Mouse (Mus musculus) limb, embryonic 12.5 days (tissue): ENCODE measurements around the gene Ermap. TPM values are rescaled to one million over a fixed set of nuclear protein-coding genes. Genes with fewer than 3 reads are reported as not detected.

Source experiments
- ATAC-seq: fragments of 200-750 bp; cut with Nextera tagmentation; 2 replicates; pipeline ENCODE4 v1.8.0; 2017; ENCODE audit warnings: low read depth, moderate TSS enrichment; ENCODE audit not compliant: insufficient number of reproducible peaks, insufficient read depth, low FRiP score, low TSS enrichment
- H3K27ac ChIP-seq: fragments of 300-500 bp; sonication (generic); 2 replicates; pipeline ENCODE4 v1.5.1; 2016; ENCODE audit warnings: mild to moderate bottlenecking, moderate library complexity
- H3K27me3 ChIP-seq: fragments of 300-500 bp; sonication (generic); 2 replicates; pipeline ENCODE4 v1.6.1; 2016; ENCODE audit warnings: mild to moderate bottlenecking, moderate library complexity
- H3K36me3 ChIP-seq: fragments of 300-500 bp; sonication (generic); 2 replicates; pipeline ENCODE4 v1.6.1; 2016; ENCODE audit warnings: mild to moderate bottlenecking, moderate library complexity
- H3K4me1 ChIP-seq: fragments of 300-500 bp; sonication (generic); replicated peaks from 2 replicates; pipeline ENCODE4 v1.6.1; 2016
- H3K4me2 ChIP-seq: fragments of 300-500 bp; sonication (generic); 2 replicates; pipeline ENCODE4 v1.6.1; 2016; ENCODE audit warnings: mild to moderate bottlenecking, moderate library complexity
- H3K4me3 ChIP-seq: fragments of 300-500 bp; sonication (generic); replicated peaks from 2 replicates; pipeline ENCODE4 v1.5.1; 2016; ENCODE audit warnings: mild to moderate bottlenecking
- H3K9ac ChIP-seq: fragments of 300-500 bp; sonication (generic); replicated peaks from 2 replicates; pipeline ENCODE4 v1.6.1; 2016; ENCODE audit warnings: mild to moderate bottlenecking, moderate library complexity
- H3K9me3 ChIP-seq: fragments of 300-500 bp; sonication (generic); 2 replicates; pipeline ENCODE4 v1.6.1; 2016; ENCODE audit warnings: mild to moderate bottlenecking, moderate library complexity
- WGBS: fragments of 180-500 bp; shearing (Covaris S2); methylation state at CpG from one replicate; pipeline ENCODE4 v1.1.7; 2016; 5-methylcytosine and 5-hydroxymethylcytosine counted together
- polyA plus RNA-seq: library from polyadenylated mRNA; unstranded; fragments of >200 nt; fragmentation: Nextera tagmentation; extraction: Ambion mirVana; gene quantifications from 2 replicates; pipeline ENCODE4 v1.2.1, GENCODE M21; 2016

The Ermap gene
- polyA plus RNA-seq, 1 experiment from 2014 or later = 7.3 TPM

DNA sequence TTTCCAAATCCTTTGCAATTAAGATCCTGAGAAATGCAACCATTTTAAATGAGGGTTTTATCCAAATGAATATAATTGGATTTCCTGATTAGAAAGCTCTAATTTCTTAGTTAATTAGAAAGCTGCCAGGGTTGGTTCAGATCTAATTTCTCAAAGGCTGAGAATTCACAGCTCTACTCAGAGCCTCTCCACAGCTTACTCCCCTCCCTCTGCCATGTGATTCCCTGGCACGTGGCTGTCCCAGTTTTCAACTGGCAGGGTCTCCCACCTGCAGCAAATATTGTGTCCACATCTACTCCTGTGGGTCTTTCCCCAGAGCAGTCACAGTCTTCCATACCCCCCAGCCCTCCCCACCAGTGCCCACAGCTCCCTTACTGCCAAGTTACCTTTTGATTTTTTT lies 6.3 kb downstream of the Ermap start:
- H3K9me3 ChIP-seq = no peaks in the 10 kb centered on the region
- no peak overlapping the region for H3K4me3 ChIP-seq
- H3K9ac ChIP-seq = no peak overlapping the region
- no peaks in the 10 kb centered on the region for H3K36me3 ChIP-seq
- no peaks in the 10 kb centered on the region for H3K4me1 ChIP-seq
- peaks cover 3% of the 10 kb centered on the region; the same call in 1 of the 2 replicates for H3K27me3 ChIP-seq
- no peak for ATAC-seq
- H3K4me2 ChIP-seq = no peak overlapping the region
- 48% methylated on average over 1 of the region's 1 CpGs for WGBS
- no peak overlapping the region for H3K27ac ChIP-seq

DNA sequence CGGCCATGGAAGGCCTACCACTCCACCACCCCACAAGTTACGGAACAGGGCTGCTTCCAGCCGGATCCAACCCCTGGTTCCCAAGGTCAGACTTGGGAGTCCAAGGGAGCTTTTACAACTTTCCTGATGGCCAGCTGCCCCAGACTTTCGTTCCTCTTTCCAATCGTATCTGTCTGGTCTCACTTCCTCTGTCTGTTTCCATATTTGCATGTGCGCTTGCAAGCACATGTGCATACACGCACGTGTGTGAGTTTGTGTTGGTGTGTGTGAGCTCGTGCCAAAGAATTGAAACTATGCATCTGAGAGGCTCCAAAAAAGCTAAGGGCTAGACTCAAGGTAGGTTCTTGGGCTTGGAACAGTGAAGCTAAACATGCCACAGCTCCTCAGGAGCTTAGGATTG lies 8.4 kb downstream of the Ermap start:
- Histone ChIP-seq H3K9me3 (no peaks in the 10 kb centered on the region), H3K36me3 (no peaks in the 10 kb centered on the region), H3K27ac (no peak overlapping the region), H3K27me3 (no peaks in the 10 kb centered on the region), H3K4me3 (no peak overlapping the region), H3K9ac (no peak overlapping the region), H3K4me2 (no peak overlapping the region), H3K4me1 (no peaks in the 10 kb centered on the region)
- WGBS = 88% methylated on average over 9 of the region's 9 CpGs
- ATAC-seq = no peak

DNA sequence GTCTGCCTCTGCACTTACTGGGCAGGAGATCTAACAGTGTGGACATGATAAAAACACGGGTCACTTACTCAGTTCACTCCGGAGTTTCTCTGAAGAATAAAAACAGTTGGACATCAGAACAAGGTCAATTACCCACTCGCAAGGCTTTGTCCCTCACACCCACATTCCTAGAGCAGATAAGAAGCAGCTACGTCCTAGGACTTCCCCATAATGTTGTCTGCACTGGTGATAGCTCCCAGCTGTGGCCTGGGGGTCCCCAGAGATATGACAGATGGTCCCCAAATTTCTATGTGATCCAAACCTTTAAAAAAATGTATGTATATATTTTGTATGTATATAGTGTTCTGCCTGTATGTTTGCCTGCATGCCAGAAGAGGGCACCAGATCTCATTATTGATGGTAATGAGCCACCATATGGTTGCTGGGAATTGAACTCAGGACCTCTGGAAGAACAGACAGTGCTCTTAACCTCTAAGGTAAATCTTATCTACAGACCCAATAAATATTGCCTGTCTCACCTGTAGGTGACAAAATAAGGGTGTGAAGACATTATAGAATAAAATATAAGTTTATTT lies 9.6 kb downstream of the Ermap start:
- no peaks in the 10 kb centered on the region for H3K9me3 ChIP-seq
- no peaks in the 10 kb centered on the region for H3K4me1 ChIP-seq
- H3K27ac ChIP-seq = no peak overlapping the region
- H3K4me3 ChIP-seq = no peak overlapping the region
- no peak overlapping the region for H3K9ac ChIP-seq
- 57% methylated on average over 4 of the region's 4 CpGs for WGBS
- no peaks in the 10 kb centered on the region for H3K27me3 ChIP-seq
- ATAC-seq = no peak
- no peak overlapping the region for H3K4me2 ChIP-seq
- H3K36me3 ChIP-seq = no peaks in the 10 kb centered on the region

DNA sequence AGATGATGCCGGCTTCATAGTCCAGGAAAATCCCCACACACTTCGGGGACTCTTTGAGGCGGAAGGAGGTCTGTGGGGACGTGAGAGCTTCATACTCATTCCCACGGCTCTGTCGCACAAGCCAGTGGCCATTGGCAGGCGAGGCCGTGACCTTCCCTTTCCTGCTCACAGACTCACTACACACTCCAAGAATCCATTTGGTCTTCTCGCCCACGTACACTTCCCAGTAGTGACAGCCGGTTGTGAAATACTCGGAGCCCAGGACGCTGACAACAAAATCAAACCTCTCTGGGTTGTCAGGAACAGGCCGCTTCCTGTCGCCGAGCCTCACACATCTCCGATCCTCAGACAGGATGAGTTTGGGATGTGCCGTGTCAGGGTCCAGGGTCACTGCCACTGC lies 11.5 kb downstream of the Ermap start:
- Histone ChIP-seq H3K9ac (no peak overlapping the region), H3K27me3 (no peaks in the 10 kb centered on the region), H3K27ac (no peak overlapping the region), H3K4me2 (no peak overlapping the region), H3K4me3 (no peak overlapping the region), H3K36me3 (no peaks in the 10 kb centered on the region), H3K4me1 (no peaks in the 10 kb centered on the region), H3K9me3 (no peaks in the 10 kb centered on the region)
- WGBS = 74% methylated on average over 18 of the region's 18 CpGs
- no peak for ATAC-seq

DNA sequence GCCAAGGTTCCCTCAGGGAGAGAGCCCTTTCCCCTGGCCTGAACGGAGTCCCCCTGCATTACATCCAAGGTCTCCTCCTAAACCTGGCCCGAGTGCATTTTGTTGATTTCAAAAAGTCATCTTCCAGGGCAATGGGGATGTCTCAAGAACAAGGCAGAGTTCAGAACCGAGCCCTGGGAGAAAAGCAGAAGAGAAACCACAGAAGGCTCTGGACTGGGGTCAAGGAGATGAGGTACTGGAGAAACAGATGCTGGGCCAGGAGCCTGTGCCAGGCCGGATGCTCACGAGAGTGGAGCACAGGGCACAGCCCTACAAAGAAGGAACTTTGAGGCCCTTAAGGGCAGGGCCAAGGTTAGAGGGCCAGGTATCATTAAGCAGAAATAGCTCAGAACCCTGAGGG lies 12.1 kb downstream of the Ermap start:
- no peak overlapping the region for H3K27ac ChIP-seq
- ATAC-seq = no peak
- H3K27me3 ChIP-seq = no peaks in the 10 kb centered on the region
- 78% methylated on average over 5 of the region's 5 CpGs for WGBS
- no peaks in the 10 kb centered on the region for H3K9me3 ChIP-seq
- no peak overlapping the region for H3K4me3 ChIP-seq
- H3K36me3 ChIP-seq = no peaks in the 10 kb centered on the region
- no peak overlapping the region for H3K4me2 ChIP-seq
- no peak overlapping the region for H3K9ac ChIP-seq
- H3K4me1 ChIP-seq = peaks cover 6% of the 10 kb centered on the region

DNA sequence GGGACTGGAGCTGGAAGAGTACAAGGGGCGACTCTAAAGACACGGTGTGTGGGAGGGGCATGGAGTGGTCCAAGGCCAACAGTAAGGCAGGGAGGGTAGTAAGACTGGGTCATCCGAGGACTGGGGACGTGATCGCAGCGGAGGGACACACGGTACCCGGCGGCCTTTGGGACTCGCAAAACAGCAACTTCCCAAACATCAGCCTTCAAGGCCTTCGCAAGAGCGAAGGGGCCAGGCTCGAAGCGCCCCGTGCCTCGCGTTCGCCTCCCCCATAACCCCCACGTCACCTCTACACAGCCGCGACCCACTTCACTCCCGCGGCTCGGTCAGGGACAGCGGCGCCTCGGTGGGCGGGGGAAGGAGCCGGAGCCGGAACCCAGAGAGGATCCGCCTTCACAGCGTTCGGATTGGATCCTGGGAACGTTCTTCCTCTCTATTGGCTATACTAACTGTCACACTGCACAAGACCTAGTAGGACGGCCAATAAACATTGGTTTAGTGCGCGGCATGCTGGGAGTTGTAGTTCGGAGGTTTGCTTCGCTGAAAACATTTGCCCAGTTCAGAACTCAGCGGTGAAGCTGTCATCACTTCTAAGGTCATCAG lies 15.9 kb downstream of the Ermap start, which contains the start of gene Zfp691:
TSS of gene Zfp691 (minus strand) at position 345 of the 603 bp plus-strand sequence.
- Histone ChIP-seq H3K27me3 (no peaks in the 10 kb centered on the region), H3K27ac (peak within 1 kb of the TSS; percentile 41; the same call in 1 of the 2 replicates), H3K4me2 (peak within 1 kb of the TSS; percentile 74), H3K4me3 (peak within 1 kb of the TSS; percentile 73), H3K4me1 (peaks cover 8% of the 10 kb centered on the region), H3K36me3 (peaks cover 25% of the 10 kb centered on the region), H3K9ac (peak within 1 kb of the TSS; percentile 81), H3K9me3 (no peaks in the 10 kb centered on the region)
- ATAC-seq = peak; percentile 100
- under 1% methylated on average over 40 of the region's 40 CpGs for WGBS

DNA sequence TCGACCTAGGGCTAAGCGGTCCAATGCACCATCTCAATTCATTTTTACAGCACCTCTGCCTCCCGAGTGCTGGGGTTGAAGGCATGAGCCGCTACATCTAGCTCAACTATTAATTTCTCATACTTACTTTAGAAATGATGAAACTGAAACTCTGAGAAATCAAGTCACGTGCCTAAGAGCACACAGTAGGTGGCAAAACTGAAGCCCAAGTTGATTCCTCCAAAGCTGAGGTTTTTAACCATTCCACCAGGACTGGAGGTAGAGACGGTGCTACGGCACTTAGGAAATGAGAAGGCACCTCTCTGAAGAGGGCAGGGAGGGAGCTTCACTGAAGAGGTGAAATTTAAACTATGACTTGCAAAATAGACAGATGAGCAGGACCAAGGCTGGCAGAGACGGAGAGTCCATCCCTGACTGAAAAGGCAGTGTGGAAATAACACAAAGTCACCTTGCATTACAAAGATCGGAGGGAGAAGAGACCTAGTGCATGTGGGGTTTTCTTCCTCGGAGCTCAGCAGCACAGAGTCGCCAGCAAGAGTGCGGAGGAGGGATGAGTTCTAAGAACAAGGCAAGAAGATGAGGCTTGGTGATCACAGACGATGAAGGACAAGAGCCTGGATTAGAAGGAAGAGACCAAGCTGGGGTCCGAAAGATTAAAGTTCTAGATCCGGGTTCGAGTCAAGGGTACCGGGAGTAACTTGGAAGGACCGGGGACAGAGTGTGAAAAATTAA lies 16.7 kb downstream of the Ermap start:
- WGBS = 44% methylated on average over 18 of the region's 18 CpGs
- peak overlapping the region; percentile 74 for H3K4me2 ChIP-seq
- peak overlapping the region; percentile 73 for H3K4me3 ChIP-seq
- peaks cover 8% of the 10 kb centered on the region for H3K4me1 ChIP-seq
- no peaks in the 10 kb centered on the region for H3K27me3 ChIP-seq
- no peaks in the 10 kb centered on the region for H3K9me3 ChIP-seq
- peak overlapping the region; percentile 41; the same call in 1 of the 2 replicates for H3K27ac ChIP-seq
- no peak for ATAC-seq
- peaks cover 34% of the 10 kb centered on the region for H3K36me3 ChIP-seq
- peak overlapping the region; percentile 81 for H3K9ac ChIP-seq

DNA sequence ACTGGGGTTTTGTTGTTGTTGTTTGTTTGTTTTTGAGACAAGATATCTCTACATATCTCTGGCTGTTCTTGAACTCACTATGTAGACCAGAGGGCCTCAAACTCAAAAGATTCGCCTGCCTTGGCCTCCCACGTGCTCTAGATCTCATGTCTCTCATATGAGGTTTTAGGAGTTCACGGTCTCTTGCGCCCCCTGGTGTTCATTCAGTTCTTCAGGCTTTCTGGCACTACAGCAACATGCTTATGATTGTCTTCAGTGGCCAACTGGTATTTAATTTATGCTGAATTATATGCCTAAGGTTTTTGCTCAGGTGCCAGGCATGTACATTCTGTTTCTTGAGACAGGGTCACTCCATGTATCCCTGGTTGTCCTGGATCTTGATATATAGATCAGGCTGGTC lies 22.1 kb downstream of the Ermap start:
- no peak overlapping the region for H3K27ac ChIP-seq
- WGBS = 5% methylated on average over 4 of the region's 4 CpGs
- H3K9me3 ChIP-seq = no peaks in the 10 kb centered on the region
- ATAC-seq = no peak
- peaks cover 2% of the 10 kb centered on the region for H3K4me1 ChIP-seq
- H3K9ac ChIP-seq = no peak overlapping the region
- H3K4me2 ChIP-seq = no peak overlapping the region
- no peak overlapping the region for H3K4me3 ChIP-seq
- peaks cover 35% of the 10 kb centered on the region for H3K36me3 ChIP-seq
- no peaks in the 10 kb centered on the region for H3K27me3 ChIP-seq

DNA sequence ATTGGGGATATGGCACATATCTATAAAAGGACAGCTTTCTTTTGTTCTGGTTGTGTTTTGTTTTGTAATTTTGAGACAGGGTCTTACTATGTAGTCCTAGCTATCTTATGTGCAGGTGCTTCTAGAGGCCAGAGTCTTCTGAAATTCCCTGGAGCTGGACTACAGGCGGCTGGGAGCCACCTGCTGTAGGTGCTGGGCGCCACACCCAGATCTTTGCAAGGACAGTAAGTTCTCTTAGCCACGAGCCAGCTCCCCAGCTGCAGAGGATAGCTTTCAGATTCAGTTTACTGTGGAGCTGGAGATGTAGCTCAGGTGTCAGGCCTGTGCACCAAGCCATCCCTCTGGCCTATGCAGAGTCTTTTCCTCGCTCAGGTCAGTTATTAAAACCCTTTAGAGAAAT lies 22.7 kb downstream of the Ermap start:
- Histone ChIP-seq H3K4me3 (no peak overlapping the region), H3K4me2 (no peak overlapping the region), H3K27me3 (no peaks in the 10 kb centered on the region), H3K9ac (no peak overlapping the region), H3K27ac (no peak overlapping the region), H3K9me3 (no peaks in the 10 kb centered on the region), H3K4me1 (no peaks in the 10 kb centered on the region), H3K36me3 (peaks cover 35% of the 10 kb centered on the region)
- 71% methylated on average over 4 of the region's 4 CpGs for WGBS
- no peak for ATAC-seq

DNA sequence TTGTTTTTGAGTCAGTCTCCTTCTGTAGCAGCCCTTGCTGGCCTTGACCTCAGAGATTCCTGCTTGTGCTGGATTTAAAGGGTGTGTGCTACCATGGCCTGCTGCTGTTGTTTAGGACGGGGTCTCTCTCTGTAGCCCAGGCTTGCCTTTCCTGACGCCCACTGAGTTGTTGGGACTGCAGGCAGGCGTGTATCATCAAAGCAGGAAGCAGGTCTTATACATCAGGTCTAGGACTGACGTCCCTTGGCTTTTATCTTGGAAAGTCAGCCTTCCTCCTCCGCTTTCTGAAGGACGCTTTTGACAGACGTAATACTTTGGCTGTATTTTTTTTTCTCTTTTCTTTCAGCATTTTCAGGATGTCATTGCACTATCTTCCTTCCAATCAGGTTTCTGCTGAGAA lies 23.9 kb downstream of the Ermap start:
- no peak overlapping the region for H3K4me2 ChIP-seq
- H3K4me3 ChIP-seq = no peak overlapping the region
- WGBS = 76% methylated on average over 7 of the region's 7 CpGs
- peaks cover 28% of the 10 kb centered on the region for H3K36me3 ChIP-seq
- no peak overlapping the region for H3K27ac ChIP-seq
- no peak for ATAC-seq
- H3K4me1 ChIP-seq = no peaks in the 10 kb centered on the region
- H3K9me3 ChIP-seq = no peaks in the 10 kb centered on the region
- H3K9ac ChIP-seq = no peak overlapping the region
- H3K27me3 ChIP-seq = no peaks in the 10 kb centered on the region

DNA sequence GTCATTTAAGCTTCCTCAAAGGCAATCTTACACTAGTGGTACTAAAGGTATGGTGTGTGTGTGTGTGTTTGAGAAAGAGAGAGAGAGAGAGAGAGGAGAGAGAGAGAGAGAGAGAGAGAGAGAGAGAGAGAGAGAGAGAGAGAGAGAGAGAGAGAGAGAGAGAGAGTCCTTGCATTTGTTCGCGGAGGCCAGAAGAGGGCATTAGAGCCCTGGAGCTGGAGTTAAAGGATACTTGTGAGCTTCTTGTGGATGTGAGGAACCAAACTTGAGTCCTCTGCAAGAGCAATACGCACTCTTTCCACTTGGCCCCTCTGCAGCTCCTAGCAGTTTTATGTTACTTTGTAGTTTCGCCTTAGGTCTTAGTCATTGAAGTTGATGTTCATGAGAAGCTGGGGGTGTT lies 26.8 kb downstream of the Ermap start:
- Histone ChIP-seq H3K4me1 (no peaks in the 10 kb centered on the region), H3K4me3 (no peak overlapping the region), H3K36me3 (no peaks in the 10 kb centered on the region), H3K27me3 (no peaks in the 10 kb centered on the region), H3K9ac (no peak overlapping the region), H3K27ac (no peak overlapping the region), H3K4me2 (no peak overlapping the region), H3K9me3 (no peaks in the 10 kb centered on the region)
- no peak for ATAC-seq
- WGBS = 60% methylated on average over 3 of the region's 4 CpGs
